Mouse (Mus musculus): ENCODE results near the gene Ccpg1.

Ccpg1 gene

DNA sequence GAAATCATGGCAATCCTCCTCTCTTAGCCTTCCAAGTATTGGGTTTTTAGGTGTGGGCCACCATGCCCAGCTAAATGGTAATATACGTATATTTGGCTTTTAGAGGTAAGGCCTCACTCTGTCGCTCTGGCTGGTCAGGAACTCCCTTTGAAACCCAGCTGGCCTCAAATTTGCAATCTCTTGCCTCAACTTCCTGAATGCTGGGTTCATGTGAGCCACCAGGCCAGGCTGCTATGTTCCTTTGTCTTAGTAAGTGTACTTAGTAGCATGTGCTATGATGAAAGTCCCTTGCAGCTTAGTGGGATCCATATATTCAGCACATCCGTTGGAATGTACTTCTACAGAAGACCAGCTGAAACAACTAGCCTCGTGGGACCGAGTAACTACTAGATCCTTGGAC is 10.5 kb upstream of the Ccpg1 start:
- no peak for TF ChIP-seq GATA4 (IDR thresholded peaks at IDR 0.05; ENCODE audit: insufficient replicate concordance, low read length)

DNA sequence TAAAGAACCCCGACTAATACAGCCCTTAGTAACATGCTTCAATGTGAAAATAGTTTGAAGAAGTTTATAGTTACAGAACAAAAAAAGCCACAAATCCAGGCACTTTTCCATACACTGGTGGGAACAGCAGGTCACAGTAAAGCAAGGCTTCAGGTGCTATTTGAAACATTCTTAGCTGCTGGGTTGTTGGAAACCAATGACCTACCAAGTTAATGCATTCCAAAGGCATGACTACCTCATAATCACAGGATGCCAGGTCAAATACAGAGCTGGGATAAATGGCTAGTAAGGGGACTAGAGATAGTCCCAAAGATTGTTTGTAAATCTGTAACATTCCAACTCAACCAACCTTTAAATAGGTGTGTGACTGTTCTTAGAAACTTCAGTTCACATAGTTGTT is 10.0 kb upstream of the Ccpg1 start:
- TF ChIP-seq GATA4 (IDR thresholded peaks at IDR 0.05; ENCODE audit: insufficient replicate concordance, low read length), result no peak

DNA sequence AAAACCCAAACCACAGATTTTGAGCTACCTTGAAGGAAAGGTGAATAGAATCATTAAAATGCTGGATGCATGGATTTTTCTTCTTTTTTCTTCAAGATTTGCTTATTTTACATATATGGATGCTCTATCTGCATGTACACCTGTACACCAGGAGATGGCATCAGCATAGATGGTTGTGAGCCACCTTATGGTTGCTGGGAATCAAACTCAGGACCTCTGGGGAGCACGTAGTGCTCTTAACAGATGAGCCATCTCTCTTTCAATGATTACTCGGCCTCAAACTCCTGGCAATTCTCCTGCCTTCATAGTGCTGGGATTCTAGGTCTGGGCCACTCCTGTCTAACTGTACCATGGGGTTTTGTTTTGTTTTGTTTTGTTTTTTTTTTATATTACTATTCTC is 2.2 kb upstream of the Ccpg1 start:
- TF ChIP-seq GATA4 (IDR thresholded peaks at IDR 0.05; ENCODE audit: insufficient replicate concordance, low read length), result no peak

DNA sequence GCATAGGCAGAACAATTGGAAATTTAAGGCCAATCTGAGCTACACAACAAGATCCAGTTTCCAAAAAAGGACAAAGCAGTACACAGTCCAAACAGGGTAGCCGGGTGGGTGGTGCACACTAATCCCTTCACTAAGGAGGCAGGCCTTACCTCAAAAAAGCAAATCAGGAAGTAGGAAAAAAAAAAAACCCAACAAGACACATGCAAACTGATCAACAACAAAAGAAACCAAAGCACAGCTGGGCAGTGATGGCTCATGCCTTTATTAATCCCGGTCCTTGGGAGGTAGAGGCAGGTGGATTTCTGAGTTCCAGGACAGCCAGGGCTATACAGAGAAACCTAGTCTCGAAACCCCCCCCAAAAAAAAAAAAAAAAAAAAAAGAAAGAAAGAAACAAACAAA is 2.5 kb downstream of the Ccpg1 start:
- no peak for TF ChIP-seq GATA4 (IDR thresholded peaks at IDR 0.05; ENCODE audit: insufficient replicate concordance, low read length)

DNA sequence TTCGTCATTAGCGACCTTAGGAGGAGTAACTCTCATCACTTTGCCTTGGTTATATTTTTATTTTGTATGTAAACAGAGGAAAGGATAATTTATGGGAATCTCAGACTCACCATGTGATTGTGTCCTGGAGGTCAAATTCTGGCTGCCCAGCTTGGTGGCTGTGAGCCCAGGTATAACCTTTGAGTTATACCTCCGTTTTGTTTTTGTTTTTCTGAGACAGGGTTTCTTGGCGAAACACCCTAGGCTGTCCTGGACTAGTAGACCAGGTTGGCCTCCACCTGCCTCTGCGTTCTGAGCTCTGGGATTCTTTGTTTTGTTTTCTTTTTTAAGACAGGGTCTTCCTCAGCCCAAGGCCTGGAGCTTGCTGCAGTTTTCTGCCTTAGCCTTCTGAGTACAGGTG is 3.5 kb downstream of the Ccpg1 start:
- no peak for TF ChIP-seq GATA4 (IDR thresholded peaks at IDR 0.05; ENCODE audit: insufficient replicate concordance, low read length)

DNA sequence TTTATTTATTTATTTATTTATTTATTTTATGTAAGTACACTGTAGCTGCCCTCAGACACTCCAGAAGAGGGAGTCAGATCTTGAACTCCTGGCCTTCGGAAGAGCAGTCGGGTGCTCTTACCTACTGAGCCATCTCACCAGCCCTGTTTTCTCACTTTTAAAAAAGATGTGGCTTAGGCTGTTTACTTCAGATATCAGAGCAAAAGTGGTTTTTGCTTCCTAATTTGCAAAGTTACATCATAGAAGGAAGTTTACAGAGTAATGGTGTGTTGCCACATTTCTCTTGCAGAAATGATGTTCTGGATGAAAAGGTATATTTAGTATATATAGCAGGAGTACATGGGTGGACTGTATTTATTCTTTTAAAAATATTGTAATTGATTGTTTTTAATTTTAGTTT is 6.2 kb downstream of the Ccpg1 start:
- no peak for TF ChIP-seq GATA4 (IDR thresholded peaks at IDR 0.05; ENCODE audit: insufficient replicate concordance, low read length)

DNA sequence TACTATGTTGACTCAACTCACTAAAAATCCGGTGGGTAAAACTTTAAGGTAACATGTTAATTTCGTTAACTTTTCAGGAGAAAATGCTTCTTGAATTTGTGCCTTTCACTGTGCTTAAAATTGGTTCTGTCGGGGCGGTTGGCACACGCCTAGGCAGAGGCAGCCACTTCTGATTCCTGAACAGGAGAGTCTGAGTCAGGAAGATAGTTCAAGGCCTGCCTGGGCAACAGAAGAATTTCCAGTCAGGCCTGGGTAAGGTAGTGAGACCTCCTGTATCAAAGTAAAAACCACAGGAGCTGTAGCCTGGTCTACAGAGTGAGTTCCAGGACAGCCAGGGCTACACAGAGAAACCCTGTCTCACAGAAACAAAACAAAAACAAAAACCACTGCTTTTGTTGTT is 7.3 kb downstream of the Ccpg1 start:
- no peak for TF ChIP-seq GATA4 (IDR thresholded peaks at IDR 0.05; ENCODE audit: insufficient replicate concordance, low read length)

DNA sequence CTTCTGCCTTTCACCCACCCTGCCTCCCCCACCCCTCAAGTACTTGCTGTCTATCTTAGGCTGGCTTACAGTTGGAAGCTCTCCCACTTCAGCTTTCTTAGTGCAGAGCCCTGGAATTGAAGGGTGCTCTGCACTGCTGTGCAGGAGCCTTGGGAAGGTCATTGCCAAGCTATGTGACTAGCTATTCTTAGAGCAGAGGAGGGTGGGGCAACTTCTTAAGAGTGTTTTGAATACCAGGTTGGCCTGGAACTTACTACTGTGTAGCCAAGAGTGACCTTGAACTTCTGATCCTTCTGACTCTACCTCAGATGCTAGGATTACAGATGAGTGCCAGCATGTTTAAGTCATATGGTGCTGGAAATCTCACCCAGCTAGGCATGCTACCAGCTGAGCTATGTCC is 10.9 kb downstream of the Ccpg1 start:
- no peak for TF ChIP-seq GATA4 (IDR thresholded peaks at IDR 0.05; ENCODE audit: insufficient replicate concordance, low read length)

DNA sequence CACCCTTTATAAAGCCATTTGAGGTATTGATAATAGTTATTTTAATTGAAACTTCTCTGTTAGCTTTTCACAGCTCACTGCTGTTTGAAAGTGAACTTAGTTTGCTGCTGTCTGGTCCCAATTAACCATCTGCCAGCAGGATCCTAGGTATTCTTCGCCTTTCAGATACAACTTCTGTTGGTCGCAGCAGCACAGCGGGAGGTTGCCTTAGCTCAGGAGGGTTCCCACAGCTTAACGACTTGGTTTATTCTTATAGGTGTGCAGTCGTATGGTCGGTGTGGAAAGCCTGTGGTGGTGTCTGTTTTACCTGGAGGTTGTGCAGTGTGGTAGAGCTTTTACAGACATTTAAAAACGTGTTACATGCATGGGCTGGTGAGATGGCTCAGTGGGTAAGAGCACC is 11.6 kb downstream of the Ccpg1 start:
- no peak for TF ChIP-seq GATA4 (IDR thresholded peaks at IDR 0.05; ENCODE audit: insufficient replicate concordance, low read length)

DNA sequence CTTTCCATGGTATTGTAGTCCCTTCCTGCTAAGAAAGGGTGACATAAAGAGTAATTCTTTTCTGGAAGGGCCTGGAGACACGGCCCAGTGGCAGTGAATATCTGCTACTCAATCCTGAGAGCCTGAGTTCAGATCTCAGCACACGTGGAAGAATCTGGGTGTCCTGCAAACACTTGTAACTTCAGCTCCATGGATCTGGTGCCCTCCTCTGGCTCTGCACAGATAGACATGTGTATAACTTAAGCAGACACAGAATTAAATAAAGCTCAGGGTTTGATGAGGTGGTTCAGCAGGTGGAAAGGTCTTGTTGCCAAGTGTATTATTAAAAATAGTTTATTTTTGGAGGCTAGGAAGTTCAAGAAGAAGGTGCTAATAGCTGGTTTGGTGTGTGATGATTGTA is 15.3 kb downstream of the Ccpg1 start:
- no peak for TF ChIP-seq GATA4 (IDR thresholded peaks at IDR 0.05; ENCODE audit: insufficient replicate concordance, low read length)

DNA sequence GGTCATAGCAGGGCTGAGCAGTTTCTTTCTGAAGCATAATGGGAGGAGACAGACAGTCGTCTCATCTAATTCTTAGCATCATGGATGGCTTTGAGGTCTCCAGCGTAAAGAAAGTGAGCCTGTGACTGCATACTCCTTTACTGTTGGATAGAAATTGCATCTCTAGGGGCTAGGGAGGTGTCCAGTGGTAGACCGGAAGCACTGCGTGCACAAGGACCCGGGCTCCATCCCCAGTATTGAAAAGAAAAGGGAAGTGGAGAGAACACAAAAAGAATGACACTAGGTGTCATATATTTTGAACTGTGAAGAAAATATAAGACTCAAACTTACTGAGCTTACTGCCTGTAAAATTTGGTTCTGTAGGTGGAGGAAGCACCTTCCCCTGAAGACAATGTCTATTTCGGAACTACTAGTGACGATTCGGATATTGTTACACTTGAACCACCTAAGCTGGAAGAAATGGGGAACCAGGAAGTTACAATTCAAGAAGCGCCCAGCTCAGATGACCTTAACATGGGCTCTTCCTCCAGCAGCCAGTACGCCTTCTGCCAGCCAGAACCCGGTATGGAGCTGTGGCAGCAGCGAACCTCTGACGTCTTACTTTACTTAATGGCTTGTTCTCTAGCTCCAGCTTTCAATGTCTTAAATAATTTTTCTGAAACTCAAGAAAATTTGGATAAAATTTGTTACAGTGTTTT is 16.2 kb downstream of the Ccpg1 start:
- TF ChIP-seq GATA4 (IDR thresholded peaks at IDR 0.05; ENCODE audit: insufficient replicate concordance, low read length), result no peak

DNA sequence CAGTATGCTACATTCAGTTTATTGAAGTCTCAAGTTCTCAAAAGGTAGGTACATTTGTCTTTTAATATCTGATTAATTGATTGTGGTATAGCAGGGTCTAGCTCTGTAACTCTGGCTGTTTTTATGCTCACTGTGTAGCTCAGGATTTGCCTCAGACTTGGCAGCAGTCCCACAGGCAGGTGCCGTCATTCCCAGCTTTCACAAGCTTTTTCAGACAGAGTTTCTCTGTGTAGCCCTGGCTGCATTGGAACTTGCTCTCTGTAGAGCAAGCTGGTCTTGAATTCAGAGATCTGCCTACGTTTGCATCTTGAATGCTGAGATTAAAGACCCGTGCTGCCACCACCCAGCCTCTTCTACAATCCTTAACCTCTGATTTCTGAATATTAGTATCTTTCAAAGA is 16.9 kb downstream of the Ccpg1 start:
- TF ChIP-seq GATA4 (IDR thresholded peaks at IDR 0.05; ENCODE audit: insufficient replicate concordance, low read length), result no peak

DNA sequence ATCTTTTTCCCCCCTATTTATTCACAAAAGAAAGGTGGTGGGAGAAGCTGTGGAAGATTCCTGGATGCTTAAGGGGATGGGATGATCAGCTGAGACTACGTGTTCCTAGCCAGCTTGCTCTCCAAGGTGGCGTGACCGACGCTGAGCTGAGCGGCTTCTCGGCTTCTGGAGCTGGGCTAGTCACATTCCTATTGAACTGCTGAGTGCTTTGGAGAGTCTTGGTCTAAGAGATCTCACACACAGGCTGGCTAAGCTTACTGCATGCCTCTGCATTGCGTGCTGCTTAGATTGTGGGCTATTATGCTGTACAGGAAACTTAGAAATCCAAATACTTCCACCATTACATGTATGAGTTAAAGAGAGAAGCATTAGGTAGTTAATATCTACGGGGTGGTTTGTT is 18.8 kb downstream of the Ccpg1 start:
- no peak for TF ChIP-seq GATA4 (IDR thresholded peaks at IDR 0.05; ENCODE audit: insufficient replicate concordance, low read length)

DNA sequence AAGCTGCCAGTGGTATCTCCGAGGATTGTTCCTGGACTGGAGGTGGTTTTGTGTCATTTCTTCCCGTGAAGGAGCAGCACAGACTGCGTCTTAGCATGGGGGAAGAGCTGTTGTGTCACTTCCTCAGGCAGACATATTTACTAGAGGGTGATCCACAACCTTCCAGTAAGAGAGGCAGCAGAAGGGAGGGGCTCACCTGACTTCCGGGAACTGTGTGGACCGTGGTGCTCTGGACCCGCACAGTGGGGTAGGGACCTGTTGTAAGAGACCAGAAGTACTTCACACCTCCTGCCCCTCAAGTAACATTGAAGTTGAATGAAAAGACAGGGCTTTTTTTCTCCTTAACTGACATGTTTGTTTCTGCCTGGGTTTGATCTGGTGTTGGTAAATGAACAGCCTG is 19.9 kb downstream of the Ccpg1 start:
- TF ChIP-seq GATA4 (IDR thresholded peaks at IDR 0.05; ENCODE audit: insufficient replicate concordance, low read length), result no peak

DNA sequence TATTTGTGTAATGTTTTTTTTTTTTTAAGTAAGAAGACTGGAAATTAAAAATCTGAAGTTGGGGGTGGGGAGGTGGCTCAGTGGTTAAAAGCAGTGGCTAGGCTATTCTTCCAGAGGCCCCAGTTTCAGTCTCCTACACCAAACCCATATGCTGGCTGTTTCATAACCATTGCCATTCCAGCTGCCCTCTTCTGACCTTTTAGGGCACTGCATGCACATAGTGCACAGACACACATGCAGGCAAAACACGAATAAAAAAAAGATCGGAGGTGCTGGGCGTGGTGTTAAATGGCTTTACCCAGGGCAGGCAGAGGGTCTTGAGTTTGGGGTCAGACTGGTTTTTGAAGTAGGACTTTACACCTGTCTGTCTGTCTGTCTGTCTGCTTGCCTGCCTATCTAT is 20.9 kb downstream of the Ccpg1 start:
- TF ChIP-seq GATA4 (IDR thresholded peaks at IDR 0.05; ENCODE audit: insufficient replicate concordance, low read length), result no peak

DNA sequence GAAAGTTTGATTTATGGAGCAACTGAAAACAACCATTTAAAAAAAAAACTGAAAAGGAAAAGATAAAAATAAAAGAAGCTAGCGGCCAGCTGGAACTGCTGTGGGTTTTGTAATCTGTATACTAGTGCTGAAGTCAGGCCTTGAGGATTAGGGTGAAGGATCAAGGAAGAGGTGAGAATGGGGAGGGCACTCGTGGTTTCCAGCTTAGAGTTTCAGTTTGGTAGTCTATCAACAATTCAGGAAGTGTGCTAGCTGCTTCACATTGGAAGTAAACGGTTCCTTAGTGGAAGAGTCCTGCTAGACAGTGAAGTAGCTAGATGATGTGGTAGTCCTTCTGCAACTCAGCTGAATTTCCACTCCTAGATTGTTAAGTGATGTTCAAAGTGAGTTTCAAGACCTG is 23.2 kb downstream of the Ccpg1 start:
- TF ChIP-seq GATA4 (IDR thresholded peaks at IDR 0.05; ENCODE audit: insufficient replicate concordance, low read length), result no peak

DNA sequence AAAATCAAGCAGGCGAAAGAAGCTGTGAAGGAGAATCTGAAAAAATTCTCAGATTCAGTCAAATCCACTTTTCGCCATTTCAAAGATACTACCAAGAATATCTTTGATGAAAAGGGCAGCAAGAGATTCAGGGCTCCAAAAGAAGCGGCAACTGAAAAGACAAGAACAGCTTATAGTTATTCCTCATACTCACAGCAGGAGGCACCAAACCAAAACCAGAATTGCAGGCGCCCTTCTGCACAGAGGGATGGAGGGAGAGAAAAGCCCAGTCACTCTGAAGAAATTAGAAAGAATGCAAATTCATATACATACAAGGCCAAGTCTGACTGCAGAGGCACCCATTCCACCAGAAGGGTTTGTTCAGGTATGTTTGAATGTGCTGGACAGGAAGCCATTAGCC is 27.4 kb downstream of the Ccpg1 start:
- TF ChIP-seq GATA4 (IDR thresholded peaks at IDR 0.05; ENCODE audit: insufficient replicate concordance, low read length), result no peak
